In genomic region chr11:116626299-116627071, GRCm38 (mm10) we compare ENCODE assay signal across 8 mouse cellular contexts. TPM values are rescaled to one million over a fixed set of nuclear protein-coding genes. Genes with fewer than 3 reads are reported as not detected.
DNase-seq lines count a peak whose midpoint lies in the region; ATAC-seq and TF ChIP-seq lines count a peak whose summit lies in the region.

Rhbdf2 (minus strand) TSS chr11:116627019.

- no peaks in the 10 kb centered on the region for H3K9me3 ChIP-seq in forebrain, embryonic 14.5 days (replicated peaks; ENCODE audit: control insufficient read depth, low read length)
- no peaks in the 10 kb centered on the region for H3K9me3 ChIP-seq in hindbrain, embryonic 10.5 days

- TF ChIP-seq POLR2A in testis, adult 2 months (IDR thresholded peaks at IDR 0.05; ENCODE audit: control insufficient read depth, low read depth, low read length) = no peak; the same call in 1 of the 2 replicates

- H3K4me3 ChIP-seq in testis, adult 2 months (ENCODE audit: control insufficient read depth, low read depth, low read length) = no peak within 1 kb of the TSS
- no peak within 1 kb of the TSS for H3K4me3 ChIP-seq in forebrain, embryonic 14.5 days (ENCODE audit: low read depth, low read length)
- no peak within 1 kb of the TSS for H3K4me3 ChIP-seq in hindbrain, embryonic 10.5 days

- H3K36me3 ChIP-seq in testis, adult 2 months (ENCODE audit: control insufficient read depth, insufficient read depth, low read length) = no peaks in the 10 kb centered on the region
- H3K36me3 ChIP-seq in forebrain, embryonic 14.5 days (ENCODE audit: control insufficient read depth, insufficient read depth, low read length) = no peaks in the 10 kb centered on the region
- H3K36me3 ChIP-seq in hindbrain, embryonic 10.5 days = no peaks in the 10 kb centered on the region

- peak within 1 kb of the TSS; percentile 23; the same call in 1 of the 2 replicates for H3K27ac ChIP-seq in testis, adult 2 months (ENCODE audit: control insufficient read depth, insufficient read depth, low read depth, low read length)
- no peak within 1 kb of the TSS for H3K27ac ChIP-seq in forebrain, embryonic 14.5 days (ENCODE audit: low read depth, low read length)
- no peak within 1 kb of the TSS for H3K27ac ChIP-seq in hindbrain, embryonic 10.5 days

- 0 out of 2 replicates have a peak, but pooled peaks have one; percentile 2 for TF ChIP-seq CTCF in testis, adult 2 months (IDR thresholded peaks at IDR 0.05; ENCODE audit: control insufficient read depth, insufficient read depth, insufficient replicate concordance, low read depth, low read length)

- ATAC-seq in cerebellum, adult (ENCODE audit: insufficient number of reproducible peaks, low FRiP score, low TSS enrichment) = no peak
- no peak for ATAC-seq in forebrain, embryonic 14.5 days

- H3K9ac ChIP-seq in forebrain, embryonic 14.5 days (ENCODE audit: low read length) = no peak within 1 kb of the TSS

- H3K27me3 ChIP-seq in testis, adult 2 months (ENCODE audit: control insufficient read depth, insufficient read depth, low read length) = no peaks in the 10 kb centered on the region
- peaks cover 20% of the 10 kb centered on the region; the same call in 1 of the 2 replicates for H3K27me3 ChIP-seq in forebrain, embryonic 14.5 days (replicated peaks; ENCODE audit: control insufficient read depth, insufficient read depth, low read length)
- H3K27me3 ChIP-seq in hindbrain, embryonic 10.5 days (ENCODE audit: insufficient read depth, poor library complexity, severe bottlenecking) = peaks cover 37% of the 10 kb centered on the region

- H3K4me2 ChIP-seq in forebrain, embryonic 14.5 days (ENCODE audit: low read length) = no peak within 1 kb of the TSS

- H3K4me1 ChIP-seq in testis, adult 2 months (ENCODE audit: control insufficient read depth, insufficient read depth, low read length) = peaks cover 18% of the 10 kb centered on the region
- no peaks in the 10 kb centered on the region for H3K4me1 ChIP-seq in forebrain, embryonic 14.5 days (ENCODE audit: control insufficient read depth, insufficient read depth, low read length)
- peaks cover 70% of the 10 kb centered on the region for H3K4me1 ChIP-seq in hindbrain, embryonic 10.5 days (replicated peaks)

- peak; percentile 14 for DNase-seq in cerebellum, adult 11-12 months
- no peak for DNase-seq in testis, postnatal 10 days (ENCODE audit: low spot score)
- DNase-seq in heart, postnatal 10 days = no peak
- no peak for DNase-seq in forebrain, embryonic 14.5 days (ENCODE audit: low spot score)
- no peak for DNase-seq in hindbrain, embryonic 10.5 days (ENCODE audit: low spot score)
- no peak for DNase-seq in right cerebral cortex, postnatal 14 days

- 79% methylated on average over 10 of the region's 10 CpGs for WGBS in forebrain, embryonic 14.5 days
- 73% methylated on average over 10 of the region's 10 CpGs for WGBS in hindbrain, embryonic 10.5 days

- intact Hi-C loops in heart, postnatal 10 days (cut with DNase I) = loop anchor here (1.0 to 5.0 kb wide), 2 partner anchors 72 to 124 kb away; no protein-coding TSS in a partner anchor

RNA-seq across cellular contexts. Expression of gene Rhbdf2, which starts in this region (rescaled TPM):
- 6.3 and 7.5 TPM in 2 replicates for polyA plus RNA-seq in testis, adult 2 months (2012; rRNA removed)
- 10 to 100 TPM; 15.4 to 17.7 TPM for total RNA-seq in heart, postnatal 10 days (2021)
- polyA plus RNA-seq in forebrain, embryonic 14.5 days (2014; fragmentation: Nextera tagmentation; extraction: Ambion mirVana) = 0.61 TPM in 2 replicates
- polyA plus RNA-seq in hindbrain, embryonic 10.5 days (2016; fragmentation: Nextera tagmentation; extraction: Ambion mirVana) = 3.8 and 6.6 TPM in 2 replicates
